ENCODE assay signal across 8 mouse cellular contexts in genomic region chr13:24816125-24817092, GRCm38 (mm10). TPM values are rescaled to one million over a fixed set of nuclear protein-coding genes. Genes with fewer than 3 reads are reported as not detected.
DNase-seq lines count a peak whose midpoint lies in the region; ATAC-seq and TF ChIP-seq lines count a peak whose summit lies in the region.

No protein-coding gene starts in this region.

- TF ChIP-seq CTCF in gastrocnemius, adult 2 months (IDR thresholded peaks at IDR 0.05) = no peak

- peaks cover 60% of the 10 kb centered on the region for H3K36me3 ChIP-seq in heart, embryonic 10.5 days
- H3K36me3 ChIP-seq in embryonic facial prominence, embryonic 15.5 days = peaks cover 40% of the 10 kb centered on the region
- peaks cover 4% of the 10 kb centered on the region; the same call in 1 of the 2 replicates for H3K36me3 ChIP-seq in intestine, embryonic 16.5 days (ENCODE audit: control insufficient read depth, insufficient read depth, low read length)

- 0 out of 2 replicates have a peak overlapping the region, but pooled peaks have one; percentile 12 for H3K27ac ChIP-seq in heart, embryonic 10.5 days
- H3K27ac ChIP-seq in embryonic facial prominence, embryonic 15.5 days (replicated peaks) = no peak overlapping the region
- no peak overlapping the region for H3K27ac ChIP-seq in intestine, embryonic 16.5 days (ENCODE audit: low read length)
- H3K27ac ChIP-seq in gastrocnemius, adult 2 months = no peak overlapping the region

- no peak overlapping the region for H3K4me2 ChIP-seq in embryonic facial prominence, embryonic 15.5 days (replicated peaks)
- no peak overlapping the region for H3K4me2 ChIP-seq in intestine, embryonic 16.5 days (ENCODE audit: low read depth, low read length)

- H3K4me1 ChIP-seq in heart, embryonic 10.5 days = 0 out of 2 replicates have a peak, but pooled peaks cover 6% of the 10 kb centered on the region
- no peaks in the 10 kb centered on the region for H3K4me1 ChIP-seq in embryonic facial prominence, embryonic 15.5 days
- H3K4me1 ChIP-seq in intestine, embryonic 16.5 days (ENCODE audit: control insufficient read depth, insufficient read depth, low read length) = no peaks in the 10 kb centered on the region

- no peak overlapping the region for H3K4me3 ChIP-seq in heart, embryonic 10.5 days
- H3K4me3 ChIP-seq in embryonic facial prominence, embryonic 15.5 days (replicated peaks) = no peak overlapping the region
- no peak overlapping the region for H3K4me3 ChIP-seq in intestine, embryonic 16.5 days (ENCODE audit: low read length)
- H3K4me3 ChIP-seq in gastrocnemius, adult 2 months = no peak overlapping the region

- intact Hi-C loops in heart, postnatal 25 days (cut with DNase I) = no loop called here
- intact Hi-C loops in gastrocnemius, adult 2 months (cut with DNase I) = no loop called here

- peak; percentile 65 for ATAC-seq in embryonic facial prominence, embryonic 15.5 days (ENCODE audit: insufficient number of reproducible peaks, low FRiP score, low TSS enrichment, low read depth)
- peak; percentile 66 for ATAC-seq in intestine, embryonic 16.5 days
- peak; percentile 12; the same call in 1 of the 2 replicates for ATAC-seq in megakaryocyte, adult 5-6 weeks (ENCODE audit: poor library complexity, severe bottlenecking)

- no peaks in the 10 kb centered on the region for H3K27me3 ChIP-seq in heart, embryonic 10.5 days (ENCODE audit: insufficient read depth, poor library complexity, severe bottlenecking)
- H3K27me3 ChIP-seq in embryonic facial prominence, embryonic 15.5 days = no peaks in the 10 kb centered on the region
- H3K27me3 ChIP-seq in intestine, embryonic 16.5 days (replicated peaks; ENCODE audit: control insufficient read depth, insufficient read depth, low read length) = no peaks in the 10 kb centered on the region

- no peak for DNase-seq in heart, embryonic 10.5 days (ENCODE audit: low spot score)
- no peak for DNase-seq in heart, postnatal 25 days (ENCODE audit: low spot score)
- no peak for DNase-seq in urinary bladder, postnatal 4 days (ENCODE audit: low spot score in 2 of 2)
- no peak for DNase-seq in left cerebral cortex, adult 18-20 months (ENCODE audit: low spot score in 2 of 2)
- DNase-seq in gastrocnemius, adult 2 months = no peak

- WGBS in heart, embryonic 10.5 days = 58% methylated on average over 4 of the region's 4 CpGs
- 64% methylated on average over 4 of the region's 4 CpGs for WGBS in embryonic facial prominence, embryonic 15.5 days
- WGBS in intestine, embryonic 16.5 days = 60% methylated on average over 4 of the region's 4 CpGs

- no peak overlapping the region for H3K9ac ChIP-seq in embryonic facial prominence, embryonic 15.5 days
- H3K9ac ChIP-seq in intestine, embryonic 16.5 days (ENCODE audit: low read depth, low read length) = no peak overlapping the region

- H3K9me3 ChIP-seq in heart, embryonic 10.5 days = no peaks in the 10 kb centered on the region
- no peaks in the 10 kb centered on the region for H3K9me3 ChIP-seq in embryonic facial prominence, embryonic 15.5 days (replicated peaks)
- H3K9me3 ChIP-seq in intestine, embryonic 16.5 days (ENCODE audit: control insufficient read depth, low read length) = no peaks in the 10 kb centered on the region

RNA-seq across cellular contexts. Expression of gene Acot13, which starts 14.9 kb away (rescaled TPM):
- 116 and 174 TPM in 2 replicates for polyA plus RNA-seq in heart, embryonic 10.5 days (2016; fragmentation: Nextera tagmentation; extraction: Ambion mirVana)
- 100 to 1,000 TPM; 422 to 431 TPM for total RNA-seq in heart, postnatal 25 days (2021)
- polyA plus RNA-seq in embryonic facial prominence, embryonic 15.5 days (2015; fragmentation: Nextera tagmentation; extraction: Ambion mirVana) = 74.7 and 75.0 TPM in 2 replicates
- 201 and 219 TPM in 2 replicates for polyA plus RNA-seq in intestine, embryonic 16.5 days (2015; fragmentation: Nextera tagmentation; extraction: Ambion mirVana)
- 26.7 and 27.1 TPM in 2 replicates for total RNA-seq in megakaryocyte, adult 5-6 weeks (2015)
- 26.1 and 30.3 TPM in 2 replicates for total RNA-seq in megakaryocyte, adult 5-6 weeks (2017)
- total RNA-seq in left cerebral cortex, adult 18-20 months (2021) = 10 to 100 TPM; 89.4 to 91.9 TPM
- 100 to 1,000 TPM; 123 to 190 TPM for total RNA-seq in gastrocnemius, adult 2 months (2021)

RNA-seq across cellular contexts. Expression of gene BC005537, which starts 15.0 kb away (rescaled TPM):
- polyA plus RNA-seq in heart, embryonic 10.5 days (2016; fragmentation: Nextera tagmentation; extraction: Ambion mirVana) = 8.0 and 10.4 TPM in 2 replicates
- 100 to 1,000 TPM; 120 to 132 TPM for total RNA-seq in heart, postnatal 25 days (2021)
- 14.4 and 16.0 TPM in 2 replicates for polyA plus RNA-seq in embryonic facial prominence, embryonic 15.5 days (2015; fragmentation: Nextera tagmentation; extraction: Ambion mirVana)
- polyA plus RNA-seq in intestine, embryonic 16.5 days (2015; fragmentation: Nextera tagmentation; extraction: Ambion mirVana) = 9.4 and 9.6 TPM in 2 replicates
- total RNA-seq in megakaryocyte, adult 5-6 weeks (2015) = 222 and 241 TPM in 2 replicates
- 97.2 and 116 TPM in 2 replicates for total RNA-seq in megakaryocyte, adult 5-6 weeks (2017)
- total RNA-seq in left cerebral cortex, adult 18-20 months (2021) = 100 to 1,000 TPM; 150 to 154 TPM
- 10 to 100 TPM; 47.1 to 52.2 TPM for total RNA-seq in gastrocnemius, adult 2 months (2021)

RNA-seq across cellular contexts. Expression of gene Tdp2, which starts 15.1 kb away (rescaled TPM):
- 39.7 and 57.2 TPM in 2 replicates for polyA plus RNA-seq in heart, embryonic 10.5 days (2016; fragmentation: Nextera tagmentation; extraction: Ambion mirVana)
- 10 to 100 TPM; 12.9 to 15.5 TPM for total RNA-seq in heart, postnatal 25 days (2021)
- polyA plus RNA-seq in embryonic facial prominence, embryonic 15.5 days (2015; fragmentation: Nextera tagmentation; extraction: Ambion mirVana) = 48.0 and 49.4 TPM in 2 replicates
- 52.8 TPM in 2 replicates for polyA plus RNA-seq in intestine, embryonic 16.5 days (2015; fragmentation: Nextera tagmentation; extraction: Ambion mirVana)
- total RNA-seq in megakaryocyte, adult 5-6 weeks (2015) = 45.4 and 47.7 TPM in 2 replicates
- total RNA-seq in megakaryocyte, adult 5-6 weeks (2017) = 32.9 and 35.6 TPM in 2 replicates
- 10 to 100 TPM; 21.5 to 23.0 TPM for total RNA-seq in left cerebral cortex, adult 18-20 months (2021)
- total RNA-seq in gastrocnemius, adult 2 months (2021) = 1 to 10 TPM; 8.9 to 9.0 TPM

RNA-seq across cellular contexts. Expression of gene D130043K22Rik, which starts 28.5 kb away (rescaled TPM):
- 0.14 and 0.15 TPM in 2 replicates for polyA plus RNA-seq in heart, embryonic 10.5 days (2016; fragmentation: Nextera tagmentation; extraction: Ambion mirVana)
- not detected for total RNA-seq in heart, postnatal 25 days (2021)
- polyA plus RNA-seq in embryonic facial prominence, embryonic 15.5 days (2015; fragmentation: Nextera tagmentation; extraction: Ambion mirVana) = 0.88 and 1.3 TPM in 2 replicates
- 2.1 and 2.7 TPM in 2 replicates for polyA plus RNA-seq in intestine, embryonic 16.5 days (2015; fragmentation: Nextera tagmentation; extraction: Ambion mirVana)
- not detected in 2 replicates for total RNA-seq in megakaryocyte, adult 5-6 weeks (2015)
- not detected in 2 replicates for total RNA-seq in megakaryocyte, adult 5-6 weeks (2017)
- 10 to 100 TPM; 29.7 to 30.5 TPM for total RNA-seq in left cerebral cortex, adult 18-20 months (2021)
- total RNA-seq in gastrocnemius, adult 2 months (2021) = not detected

RNA-seq across cellular contexts. Expression of gene Gmnn, which starts 54.7 kb away (rescaled TPM):
- 126 and 136 TPM in 2 replicates for polyA plus RNA-seq in heart, embryonic 10.5 days (2016; fragmentation: Nextera tagmentation; extraction: Ambion mirVana)
- total RNA-seq in heart, postnatal 25 days (2021) = 10 to 100 TPM; 38.7 to 42.9 TPM
- 69.0 and 72.2 TPM in 2 replicates for polyA plus RNA-seq in embryonic facial prominence, embryonic 15.5 days (2015; fragmentation: Nextera tagmentation; extraction: Ambion mirVana)
- 81.9 and 90.3 TPM in 2 replicates for polyA plus RNA-seq in intestine, embryonic 16.5 days (2015; fragmentation: Nextera tagmentation; extraction: Ambion mirVana)
- 161 and 181 TPM in 2 replicates for total RNA-seq in megakaryocyte, adult 5-6 weeks (2015)
- 175 and 177 TPM in 2 replicates for total RNA-seq in megakaryocyte, adult 5-6 weeks (2017)
- total RNA-seq in left cerebral cortex, adult 18-20 months (2021) = 1 to 10 TPM; 2.7 to 4.2 TPM
- total RNA-seq in gastrocnemius, adult 2 months (2021) = 1 to 10 TPM; 3.8 to 5.1 TPM

Comparison
In these comparisons a context has a peak if more than half of its experiments do, and no peak if none do; other contexts are left out.
1. ATAC-seq: peak in every context shown above with its lines; median percentile 66 in intestine, embryonic 16.5 days; 65 in embryonic facial prominence, embryonic 15.5 days; 12 in megakaryocyte, adult 5-6 weeks.